Mouse (Mus musculus): ENCODE measurements at regions not wholly inside any gene's neighbourhood (a gene's known extent, or its start where the extent isn't known, plus 50 kb on each side); places are given as distances from the start of the nearest gene placed in this dataset.

DNA sequence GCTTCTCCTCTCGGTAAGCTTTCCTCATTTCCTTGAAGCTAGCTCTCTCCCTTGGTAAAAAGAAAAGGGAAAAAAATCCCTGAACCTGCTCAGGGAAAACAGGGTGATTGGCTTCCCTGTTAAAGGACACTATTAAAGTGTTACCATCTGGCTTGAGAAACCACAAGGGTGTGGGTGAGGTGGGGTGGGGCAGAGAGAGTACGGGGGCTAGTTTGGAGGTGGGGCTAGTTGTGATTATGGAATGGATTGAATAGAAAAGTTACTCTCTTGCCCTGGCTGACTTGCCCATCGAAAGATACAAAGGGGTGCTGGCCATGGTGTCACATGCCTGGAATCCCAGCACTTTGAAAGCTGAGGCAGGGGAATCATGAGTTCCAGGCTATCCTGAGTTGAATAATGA is 94.2 kb upstream of the Arhgap32 start:
- Histone ChIP-seq H3K4me3 (replicated peaks) (no peak overlapping the region), H3K4me1 (ENCODE audit: control insufficient read depth) (no peaks in the 10 kb centered on the region), H3K9me3 (ENCODE audit: control insufficient read depth, low read length) (no peaks in the 10 kb centered on the region), H3K36me3 (ENCODE audit: control insufficient read depth) (no peaks in the 10 kb centered on the region), H3K27me3 (ENCODE audit: control insufficient read depth) (no peaks in the 10 kb centered on the region)
- no peak for TF ChIP-seq TAL1 (IDR thresholded peaks at IDR 0.05; ENCODE audit: low read length)
- no peak for TF ChIP-seq GATA1 (IDR thresholded peaks at IDR 0.05; ENCODE audit: low read length)

GRCm38 (mm10) chr9:32022996-32023395 is 92.9 kb upstream of the Arhgap32 start:
- Histone ChIP-seq H3K4me1 (ENCODE audit: control insufficient read depth) (no peaks in the 10 kb centered on the region), H3K4me3 (replicated peaks) (no peak overlapping the region), H3K9me3 (ENCODE audit: control insufficient read depth, low read length) (no peaks in the 10 kb centered on the region), H3K27me3 (ENCODE audit: control insufficient read depth) (no peaks in the 10 kb centered on the region; the same call in 1 of the 2 replicates), H3K36me3 (ENCODE audit: control insufficient read depth) (no peaks in the 10 kb centered on the region)
- TF ChIP-seq GATA1 (IDR thresholded peaks at IDR 0.05; ENCODE audit: low read length), result no peak
- no peak for TF ChIP-seq TAL1 (IDR thresholded peaks at IDR 0.05; ENCODE audit: low read length)

DNA sequence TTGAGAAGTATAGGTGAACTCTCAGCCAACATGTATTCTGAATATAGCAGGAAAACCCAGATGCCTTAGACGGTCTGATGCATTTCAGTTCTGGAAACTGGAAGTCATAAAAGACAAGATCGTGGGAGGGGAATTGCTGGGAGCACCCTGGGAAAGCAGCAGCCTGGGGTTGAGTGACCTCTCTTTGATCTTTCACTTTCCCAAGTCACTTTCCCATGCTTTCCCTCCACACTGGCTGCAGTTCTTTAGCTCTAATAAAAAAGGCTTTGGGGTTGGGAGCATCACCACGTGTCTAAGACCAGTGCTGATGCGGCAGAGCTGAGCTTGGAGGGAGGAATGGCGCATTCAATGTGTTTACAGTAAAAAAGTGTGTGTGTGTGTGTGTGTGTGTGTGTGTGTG is 91.2 kb upstream of the Arhgap32 start:
- TF ChIP-seq TAL1 (IDR thresholded peaks at IDR 0.05; ENCODE audit: low read length) (no peak), GATA1 (IDR thresholded peaks at IDR 0.05; ENCODE audit: low read length) (no peak)
- Histone ChIP-seq H3K36me3 (ENCODE audit: control insufficient read depth) (no peaks in the 10 kb centered on the region), H3K9me3 (ENCODE audit: control insufficient read depth, low read length) (no peaks in the 10 kb centered on the region), H3K4me3 (replicated peaks) (no peak overlapping the region), H3K27me3 (ENCODE audit: control insufficient read depth) (peaks cover under 1% of the 10 kb centered on the region), H3K4me1 (ENCODE audit: control insufficient read depth) (no peaks in the 10 kb centered on the region)

- Histone ChIP-seq H3K36me3 (ENCODE audit: control insufficient read depth) (no peaks in the 10 kb centered on the region), H3K4me1 (ENCODE audit: control insufficient read depth) (no peaks in the 10 kb centered on the region; the same call in none of the 2 replicates), H3K9me3 (ENCODE audit: control insufficient read depth, low read length) (no peaks in the 10 kb centered on the region; the same call in 1 of the 2 replicates), H3K27me3 (ENCODE audit: control insufficient read depth) (peaks cover 30% of the 10 kb centered on the region), H3K4me3 (replicated peaks) (no peak overlapping the region)
- TF ChIP-seq GATA1 (IDR thresholded peaks at IDR 0.05; ENCODE audit: low read length) (no peak), TAL1 (IDR thresholded peaks at IDR 0.05; ENCODE audit: low read length) (no peak)
These were observed 88.0 kb upstream of the Arhgap32 start for GRCm38 (mm10) chr9:32027962-32028361.

- no peaks in the 10 kb centered on the region; the same call in 1 of the 2 replicates for H3K9me3 ChIP-seq (ENCODE audit: control insufficient read depth, low read length)
- no peak overlapping the region for H3K4me3 ChIP-seq (replicated peaks)
- peaks cover 41% of the 10 kb centered on the region for H3K27me3 ChIP-seq (ENCODE audit: control insufficient read depth)
- H3K4me1 ChIP-seq (ENCODE audit: control insufficient read depth), result no peaks in the 10 kb centered on the region; the same call in none of the 2 replicates
- no peak for TF ChIP-seq TAL1 (IDR thresholded peaks at IDR 0.05; ENCODE audit: low read length)
- TF ChIP-seq GATA1 (IDR thresholded peaks at IDR 0.05; ENCODE audit: low read length), result no peak
- H3K36me3 ChIP-seq (ENCODE audit: control insufficient read depth), result no peaks in the 10 kb centered on the region
These were observed 86.9 kb upstream of the Arhgap32 start for GRCm38 (mm10) chr9:32029001-32029400.

DNA sequence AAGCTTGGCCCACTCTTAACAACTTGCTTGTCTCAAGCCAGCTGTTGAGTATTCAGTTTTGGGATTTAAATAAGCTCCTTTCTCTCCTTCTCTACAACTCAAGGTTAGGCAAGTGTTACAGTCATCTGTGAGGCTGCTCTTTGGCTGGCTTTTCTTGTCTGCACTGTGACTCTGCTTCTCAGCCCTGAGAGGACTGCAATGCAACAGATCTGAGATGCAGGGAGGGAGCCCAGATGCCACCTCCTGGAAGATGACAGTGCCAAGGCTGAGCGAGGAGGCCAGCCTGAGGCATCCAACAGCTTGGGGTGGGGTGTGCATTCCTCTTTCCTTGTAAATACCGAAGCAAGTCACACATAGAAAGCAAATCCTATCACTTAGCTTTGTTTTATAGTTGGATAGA is 86.2 kb upstream of the Arhgap32 start:
- no peak for TF ChIP-seq GATA1 (IDR thresholded peaks at IDR 0.05; ENCODE audit: low read length)
- TF ChIP-seq TAL1 (IDR thresholded peaks at IDR 0.05; ENCODE audit: low read length), result no peak
- H3K4me3 ChIP-seq (replicated peaks), result no peak overlapping the region
- H3K36me3 ChIP-seq (ENCODE audit: control insufficient read depth), result no peaks in the 10 kb centered on the region
- no peaks in the 10 kb centered on the region; the same call in 1 of the 2 replicates for H3K9me3 ChIP-seq (ENCODE audit: control insufficient read depth, low read length)
- H3K4me1 ChIP-seq (ENCODE audit: control insufficient read depth), result no peaks in the 10 kb centered on the region; the same call in none of the 2 replicates
- peaks cover 48% of the 10 kb centered on the region for H3K27me3 ChIP-seq (ENCODE audit: control insufficient read depth)

DNA sequence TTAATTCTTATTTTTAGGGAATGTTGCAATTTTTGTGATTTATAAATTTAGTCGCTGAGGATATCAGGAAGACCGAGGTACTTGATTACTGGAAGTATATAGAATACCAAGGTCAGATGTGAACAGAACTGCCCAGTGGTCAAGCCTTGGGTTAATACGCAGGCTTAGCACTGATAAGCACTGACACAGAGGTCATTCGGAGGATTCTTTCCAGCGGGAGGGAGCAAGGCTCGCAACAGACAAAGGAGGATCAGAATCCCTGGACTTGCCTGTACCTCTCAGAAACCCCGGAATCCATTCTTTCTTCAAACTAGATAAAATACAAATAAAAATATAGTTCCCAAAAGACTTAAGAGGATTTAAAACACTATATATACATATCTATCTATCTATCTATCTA is 85.7 kb upstream of the Arhgap32 start:
- no peak for TF ChIP-seq TAL1 (IDR thresholded peaks at IDR 0.05; ENCODE audit: low read length)
- TF ChIP-seq GATA1 (IDR thresholded peaks at IDR 0.05; ENCODE audit: low read length), result no peak
- no peak overlapping the region for H3K4me3 ChIP-seq (replicated peaks)
- H3K36me3 ChIP-seq (ENCODE audit: control insufficient read depth), result no peaks in the 10 kb centered on the region
- no peaks in the 10 kb centered on the region; the same call in 1 of the 2 replicates for H3K9me3 ChIP-seq (ENCODE audit: control insufficient read depth, low read length)
- peaks cover 53% of the 10 kb centered on the region for H3K27me3 ChIP-seq (ENCODE audit: control insufficient read depth)
- H3K4me1 ChIP-seq (ENCODE audit: control insufficient read depth), result no peaks in the 10 kb centered on the region; the same call in none of the 2 replicates

- TF ChIP-seq TAL1 (IDR thresholded peaks at IDR 0.05; ENCODE audit: low read length) (no peak), GATA1 (IDR thresholded peaks at IDR 0.05; ENCODE audit: low read length) (no peak)
- Histone ChIP-seq H3K27me3 (ENCODE audit: control insufficient read depth) (peaks cover 55% of the 10 kb centered on the region), H3K4me3 (replicated peaks) (peak overlapping the region; percentile 56), H3K36me3 (ENCODE audit: control insufficient read depth) (no peaks in the 10 kb centered on the region), H3K9me3 (ENCODE audit: control insufficient read depth, low read length) (no peaks in the 10 kb centered on the region; the same call in 1 of the 2 replicates), H3K4me1 (ENCODE audit: control insufficient read depth) (no peaks in the 10 kb centered on the region; the same call in none of the 2 replicates)
These were observed 83.9 kb upstream of the Arhgap32 start for GRCm38 (mm10) chr9:32031950-32032453.

- TF ChIP-seq TAL1 (IDR thresholded peaks at IDR 0.05; ENCODE audit: low read length), result no peak
- no peak for TF ChIP-seq GATA1 (IDR thresholded peaks at IDR 0.05; ENCODE audit: low read length)
- peak overlapping the region; percentile 56 for H3K4me3 ChIP-seq (replicated peaks)
- H3K27me3 ChIP-seq (ENCODE audit: control insufficient read depth), result peaks cover 55% of the 10 kb centered on the region
- H3K36me3 ChIP-seq (ENCODE audit: control insufficient read depth), result no peaks in the 10 kb centered on the region
- H3K9me3 ChIP-seq (ENCODE audit: control insufficient read depth, low read length), result no peaks in the 10 kb centered on the region; the same call in 1 of the 2 replicates
- no peaks in the 10 kb centered on the region; the same call in none of the 2 replicates for H3K4me1 ChIP-seq (ENCODE audit: control insufficient read depth)
These were observed 83.3 kb upstream of the Arhgap32 start for GRCm38 (mm10) chr9:32032521-32033185.
